Mouse (Mus musculus) liver, adult 2 months (tissue): ENCODE measurements around the gene Mbnl2.

ENCODE experiments used
- CTCF ChIP-seq: fragments of 200-500 bp; IDR thresholded peaks from 2 replicates; pipeline ENCODE4 v1.5.1; 2011; ENCODE audit warnings: low read depth, low read length, control low read depth
- POLR2A ChIP-seq: fragments of 200-500 bp; IDR thresholded peaks from 2 replicates; pipeline ENCODE4 v1.6.1; 2011; ENCODE audit warnings: low read length, control low read depth; ENCODE audit not compliant: insufficient read depth; ENCODE audit errors: extremely low read depth

DNA sequence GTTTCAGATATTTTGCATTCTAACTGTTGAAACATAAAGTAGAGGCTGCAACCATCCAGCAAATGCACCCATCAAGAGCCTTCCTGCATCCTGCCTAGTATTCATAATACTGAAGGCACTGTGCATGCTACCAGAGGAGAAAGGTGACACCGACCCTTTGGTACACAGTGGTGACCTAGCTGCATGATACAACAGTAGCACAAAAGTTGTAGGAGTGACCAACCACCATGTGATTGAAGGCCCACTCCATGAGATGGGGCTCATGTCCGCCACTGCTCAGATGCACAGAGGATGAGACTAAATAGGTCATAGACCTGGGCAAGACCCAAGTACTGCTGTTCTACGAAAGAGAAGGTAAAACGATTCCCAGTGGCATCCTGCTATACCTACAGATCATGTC, 8.3 kb upstream of the Mbnl2 start:
- TF ChIP-seq CTCF (no peak), POLR2A (no peak)
